Mouse (Mus musculus) MEL (cell line): ENCODE results near the gene Tfrc.

Source experiments
- CTCF ChIP-seq, 3 experiments: IDR thresholded peaks in 2 of 3; conservative IDR thresholded peaks in 1 of 3; 2 replicates each; pipeline ENCODE4 v1.5.1; 2011 to 2012; ENCODE audit warnings: low read length in 3 of 3, low read depth in 2 of 3, mild to moderate bottlenecking in 2 of 3, improper control_type of control experiment in 1 of 3, inconsistent platforms in 1 of 3, mixed read lengths in 1 of 3, moderate library complexity in 1 of 3; ENCODE audit not compliant: control insufficient read depth in 1 of 3, insufficient read depth in 1 of 3, poor library complexity in 1 of 3, severe bottlenecking in 1 of 3
- POLR2A ChIP-seq, 2 experiments: IDR thresholded peaks; 2 replicates each; pipeline ENCODE4 v1.6.1; 2011 to 2012; ENCODE audit warnings: low read length in 2 of 2, mild to moderate bottlenecking in 2 of 2, control low read depth in 1 of 2, improper control_type of control experiment in 1 of 2, low read depth in 1 of 2, moderate library complexity in 1 of 2; ENCODE audit not compliant: control insufficient read depth in 1 of 2, insufficient read depth in 1 of 2, poor library complexity in 1 of 2
- RCOR1 ChIP-seq: IDR thresholded peaks from 2 replicates; pipeline ENCODE4 v1.6.1; 2012; ENCODE audit warnings: low read depth, mild to moderate bottlenecking, inconsistent platforms, low read length, improper control_type of control experiment

- no peak for TF ChIP-seq RCOR1
- TF ChIP-seq POLR2A (IDR thresholded peaks at IDR 0.05; ENCODE audit: control insufficient read depth in 1 of 2, insufficient read depth in 1 of 2, low read depth in 1 of 2, low read length in 2 of 2, poor library complexity in 1 of 2): no peak
- TF ChIP-seq CTCF (IDR thresholded peaks at IDR 0.05 in 2 of 3, conservative IDR thresholded peaks at IDR 0.05 in 1 of 3; ENCODE audit: control insufficient read depth in 1 of 3, insufficient read depth in 1 of 3, low read depth in 2 of 3, low read length in 3 of 3, poor library complexity in 1 of 3, severe bottlenecking in 1 of 3): peak; percentile 58 to 74 (median 68)
These were observed 50.7 kb downstream of the Tfrc start for GRCm38 (mm10) chr16:32659385-32659784.
